Mouse (Mus musculus): Measurements from ENCODE around the gene Eif4a3.
"Not testable (repeated sequence)": the region's sequence is repeated elsewhere in the genome, so short reads cannot be mapped to it uniquely, and the experiment has no call there.

The Eif4a3 gene

GRCm38 (mm10) chr11:119249011-119249410, 50.9 kb downstream of the Eif4a3 start:
- peak in 1 of 2 experiments; percentile 45 for DNase-seq (ENCODE audit: low read depth in 1 of 2, low spot score in 2 of 2)

DNA sequence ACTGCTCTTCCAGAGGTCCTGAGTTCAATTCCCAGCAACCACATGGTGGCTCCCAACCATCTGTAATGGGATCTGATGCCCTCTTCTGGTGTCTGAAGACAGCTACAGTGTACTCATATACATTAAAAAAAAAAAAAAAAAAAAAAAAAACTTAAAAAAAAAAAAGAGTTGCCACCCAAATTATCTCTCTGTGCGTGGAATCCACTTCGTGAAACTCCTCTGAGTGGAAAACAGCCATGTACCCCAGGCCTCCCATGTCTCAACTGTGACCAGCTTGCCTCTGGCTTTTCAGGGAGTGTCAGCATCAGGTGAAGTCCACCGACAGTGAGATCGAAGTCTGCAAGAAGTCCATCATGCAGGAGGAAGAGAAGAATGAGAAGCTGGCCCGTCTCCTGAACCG, 54.3 kb downstream of the Eif4a3 start:
- not testable (repeated sequence) for DNase-seq (ENCODE audit: low read depth in 1 of 2, low spot score in 2 of 2)

GRCm38 (mm10) chr11:119239480-119239879, 60.4 kb downstream of the Eif4a3 start:
- DNase-seq (ENCODE audit: low read depth in 1 of 2, low spot score in 2 of 2) = no peak

Data from monocyte, adult 2 months (primary cell).